Mouse (Mus musculus): ENCODE measurements around the gene Ythdf1. TPM values are rescaled to one million over a fixed set of nuclear protein-coding genes. Genes with fewer than 3 reads are reported as not detected.
A peak's percentile ranks its signal among the peaks of the same experiment; 100 is the strongest.

Gene Ythdf1
- polyA plus RNA-seq, 1 experiment from 2014 or later = 78.5 TPM

DNA sequence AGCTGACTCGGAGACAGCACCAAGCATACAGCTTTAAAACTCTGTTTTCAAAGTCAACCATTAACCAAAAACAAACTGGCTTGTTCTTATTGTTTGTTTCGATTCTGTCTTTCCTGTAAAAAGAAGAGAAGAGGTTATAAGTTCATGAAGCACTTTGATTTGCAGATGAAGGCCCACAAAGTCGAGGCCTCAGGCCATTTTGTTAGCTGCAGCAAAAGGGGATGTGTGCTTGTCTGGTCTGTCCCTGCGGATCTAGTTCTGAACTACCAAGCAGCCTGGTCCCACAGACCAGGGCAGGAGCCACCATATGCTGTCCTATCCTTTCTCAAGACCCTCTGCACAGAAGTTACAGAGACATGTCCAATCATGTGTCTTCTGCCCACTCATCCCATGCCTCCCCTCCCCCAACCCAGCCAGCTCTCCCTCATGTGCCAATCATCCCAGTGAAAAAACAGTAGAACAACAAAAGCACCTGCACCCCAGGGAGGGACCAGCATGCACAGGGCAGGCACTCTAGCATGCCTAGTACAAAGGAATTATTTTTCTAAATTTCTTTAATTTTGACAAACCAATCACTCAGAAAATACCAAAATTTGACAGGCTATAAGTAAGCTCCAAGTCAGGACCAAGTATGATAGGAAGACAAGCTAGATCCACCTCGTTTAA is 15.1 kb downstream of the Ythdf1 start:
- Histone ChIP-seq H3K9me3 (no peaks in the 10 kb centered on the region), H3K4me3 (replicated peaks) (no peak overlapping the region), H3K4me2 (no peak overlapping the region), H3K27me3 (no peaks in the 10 kb centered on the region), H3K27ac (no peak overlapping the region), H3K9ac (replicated peaks) (no peak overlapping the region), H3K36me3 (peaks cover 64% of the 10 kb centered on the region), H3K4me1 (replicated peaks) (no peaks in the 10 kb centered on the region)
- WGBS = 78% methylated on average over 5 of the region's 5 CpGs
- ATAC-seq (ENCODE audit: insufficient number of reproducible peaks, insufficient read depth, low FRiP score, low TSS enrichment, low read depth) = no peak

DNA sequence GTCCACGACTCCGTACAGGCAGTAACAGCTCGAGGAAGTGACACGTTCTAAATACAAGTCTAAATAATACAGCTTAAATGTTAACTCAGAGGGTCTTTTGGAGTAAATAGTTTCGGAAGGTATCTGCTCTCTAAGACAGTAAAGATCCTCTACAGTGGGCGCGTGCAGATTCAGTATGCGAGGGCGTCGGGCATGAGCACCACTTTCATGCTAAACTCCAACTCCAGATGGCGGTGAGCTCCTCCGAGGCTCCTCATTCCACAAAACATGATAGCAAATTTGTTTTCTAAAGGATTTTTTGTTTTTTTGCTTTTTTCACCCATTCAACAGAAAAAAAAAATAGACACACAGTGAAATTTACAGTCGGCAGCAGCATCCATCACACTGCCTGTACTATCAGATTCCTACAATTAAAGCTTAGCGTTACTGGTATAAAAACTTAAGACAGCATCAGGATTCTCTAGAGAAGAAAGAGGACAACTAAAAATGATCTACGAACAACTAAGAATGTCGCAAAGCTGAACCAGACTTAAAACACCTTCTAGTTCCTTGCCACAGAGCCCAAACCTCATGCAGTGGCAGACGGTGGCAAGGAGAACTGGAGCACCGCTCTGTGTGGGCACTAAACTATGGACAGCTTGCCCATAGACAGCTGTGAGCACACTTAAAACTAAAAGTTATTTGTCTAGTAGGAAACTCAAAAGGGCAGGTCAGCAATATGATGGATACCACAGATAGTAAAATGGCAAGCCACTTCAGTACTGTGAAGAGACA is 16.1 kb downstream of the Ythdf1 start:
- no peak overlapping the region for H3K27ac ChIP-seq
- no peaks in the 10 kb centered on the region for H3K9me3 ChIP-seq
- peaks cover 54% of the 10 kb centered on the region for H3K36me3 ChIP-seq
- H3K4me1 ChIP-seq (replicated peaks) = no peaks in the 10 kb centered on the region
- H3K4me3 ChIP-seq (replicated peaks) = no peak overlapping the region
- no peak overlapping the region for H3K9ac ChIP-seq (replicated peaks)
- no peaks in the 10 kb centered on the region for H3K27me3 ChIP-seq
- WGBS = 93% methylated on average over 18 of the region's 18 CpGs
- no peak overlapping the region for H3K4me2 ChIP-seq
- no peak for ATAC-seq (ENCODE audit: insufficient number of reproducible peaks, insufficient read depth, low FRiP score, low TSS enrichment, low read depth)

DNA sequence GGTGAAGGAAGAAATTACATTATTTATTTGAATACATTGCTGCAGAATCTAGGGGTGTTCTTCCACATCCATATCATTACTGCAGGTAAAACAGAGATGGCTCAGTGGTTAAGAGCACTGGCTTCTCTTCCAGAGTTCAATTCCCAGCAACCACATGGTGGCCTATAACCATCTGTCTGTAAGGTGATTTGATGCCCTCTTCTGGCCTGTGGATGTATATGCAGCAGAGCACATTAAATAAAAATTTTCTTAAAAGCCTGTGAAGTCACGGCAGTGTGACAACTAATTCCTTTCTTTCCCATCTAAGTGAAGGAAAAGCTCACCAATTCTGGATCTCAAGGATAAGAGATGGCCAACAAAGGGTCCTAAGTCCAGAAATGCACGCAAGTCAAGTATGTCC is 18.7 kb downstream of the Ythdf1 start:
- Histone ChIP-seq H3K4me2 (no peak overlapping the region), H3K27me3 (peaks cover 15% of the 10 kb centered on the region), H3K36me3 (peaks cover 37% of the 10 kb centered on the region), H3K4me1 (replicated peaks) (no peaks in the 10 kb centered on the region), H3K9ac (replicated peaks) (no peak overlapping the region), H3K4me3 (replicated peaks) (no peak overlapping the region), H3K27ac (no peak overlapping the region), H3K9me3 (no peaks in the 10 kb centered on the region)
- ATAC-seq (ENCODE audit: insufficient number of reproducible peaks, insufficient read depth, low FRiP score, low TSS enrichment, low read depth) = no peak
- WGBS = 37% methylated on average over 2 of the region's 2 CpGs

DNA sequence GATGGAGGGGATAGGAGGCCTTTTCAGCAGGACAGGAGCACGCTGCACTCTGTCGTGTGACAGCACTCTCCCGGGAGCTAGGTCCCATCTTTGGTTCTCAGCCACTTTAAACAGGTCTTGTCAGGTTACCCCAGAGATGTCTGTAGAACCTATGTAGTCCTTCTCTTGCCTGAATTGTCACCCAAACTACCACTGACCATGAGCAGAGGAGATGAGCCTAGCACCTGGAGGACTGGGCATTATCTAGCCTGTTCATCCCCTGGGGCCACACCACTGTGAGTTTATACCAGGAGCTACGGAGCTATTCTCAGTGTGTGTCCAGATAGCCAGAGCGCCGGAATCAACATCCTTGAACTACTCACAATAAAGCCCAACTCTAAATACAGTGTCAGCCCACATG is 22.9 kb downstream of the Ythdf1 start:
- Histone ChIP-seq H3K27me3 (peaks cover 58% of the 10 kb centered on the region), H3K36me3 (no peaks in the 10 kb centered on the region), H3K9me3 (no peaks in the 10 kb centered on the region), H3K4me3 (replicated peaks) (no peak overlapping the region), H3K4me2 (no peak overlapping the region), H3K4me1 (replicated peaks) (peaks cover 19% of the 10 kb centered on the region), H3K27ac (no peak overlapping the region), H3K9ac (replicated peaks) (no peak overlapping the region)
- WGBS = 88% methylated on average over 6 of the region's 6 CpGs
- ATAC-seq (ENCODE audit: insufficient number of reproducible peaks, insufficient read depth, low FRiP score, low TSS enrichment, low read depth) = no peak

- Histone ChIP-seq H3K4me1 (replicated peaks) (peaks cover 24% of the 10 kb centered on the region), H3K4me3 (replicated peaks) (no peak overlapping the region), H3K4me2 (no peak overlapping the region), H3K27me3 (peaks cover 66% of the 10 kb centered on the region), H3K27ac (no peak overlapping the region), H3K9ac (replicated peaks) (no peak overlapping the region), H3K9me3 (no peaks in the 10 kb centered on the region), H3K36me3 (no peaks in the 10 kb centered on the region)
- no peak for ATAC-seq (ENCODE audit: insufficient number of reproducible peaks, insufficient read depth, low FRiP score, low TSS enrichment, low read depth)
- 77% methylated on average over 15 of the region's 15 CpGs for WGBS
Measured at GRCm38 (mm10) chr2:180896819-180897625, 23.7 kb downstream of the Ythdf1 start.

GRCm38 (mm10) chr2:180895837-180896525 is 24.8 kb downstream of the Ythdf1 start:
- 69% methylated on average over 11 of the region's 11 CpGs for WGBS
- Histone ChIP-seq H3K4me2 (no peak overlapping the region), H3K27me3 (peaks cover 76% of the 10 kb centered on the region)

DNA sequence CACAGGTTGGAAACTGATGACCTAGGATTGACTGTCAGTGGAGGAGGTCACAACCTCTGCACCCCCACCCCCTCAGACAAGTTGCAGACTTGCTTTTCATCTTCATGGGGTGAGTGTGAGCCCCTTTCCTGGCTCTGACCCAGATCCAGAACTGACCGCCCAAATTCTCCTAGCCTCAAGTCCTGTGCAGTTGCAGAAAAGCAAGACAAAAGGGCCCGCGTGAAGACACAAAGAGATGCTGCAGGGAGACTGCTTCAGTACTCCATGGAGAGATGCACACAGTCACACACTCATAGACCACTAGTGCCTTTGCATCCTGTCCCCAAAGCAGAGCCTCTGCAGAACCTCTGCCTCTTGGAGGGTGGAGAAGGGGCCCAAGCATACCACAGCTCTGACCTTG is 25.4 kb downstream of the Ythdf1 start:
- WGBS = 79% methylated on average over 3 of the region's 3 CpGs
- Histone ChIP-seq H3K36me3 (no peaks in the 10 kb centered on the region), H3K9me3 (no peaks in the 10 kb centered on the region), H3K27ac (no peak overlapping the region), H3K9ac (replicated peaks) (no peak overlapping the region), H3K4me1 (replicated peaks) (peaks cover 24% of the 10 kb centered on the region), H3K4me2 (no peak overlapping the region), H3K4me3 (replicated peaks) (no peak overlapping the region), H3K27me3 (peaks cover 83% of the 10 kb centered on the region)
- no peak for ATAC-seq (ENCODE audit: insufficient number of reproducible peaks, insufficient read depth, low FRiP score, low TSS enrichment, low read depth)

More at GRCm38 (mm10) chr2:180895837-180896525, 24.8 kb downstream of the Ythdf1 start:
- Histone ChIP-seq H3K4me1 (replicated peaks) (peaks cover 24% of the 10 kb centered on the region), H3K9ac (replicated peaks) (no peak overlapping the region), H3K9me3 (no peaks in the 10 kb centered on the region), H3K4me3 (replicated peaks) (no peak overlapping the region), H3K36me3 (no peaks in the 10 kb centered on the region), H3K27ac (no peak overlapping the region)
- no peak for ATAC-seq (ENCODE audit: insufficient number of reproducible peaks, insufficient read depth, low FRiP score, low TSS enrichment, low read depth)

- Histone ChIP-seq H3K9ac (replicated peaks) (no peak overlapping the region), H3K9me3 (no peaks in the 10 kb centered on the region), H3K4me3 (replicated peaks) (peak overlapping the region; percentile 44; the same call in 1 of the 2 replicates), H3K4me2 (peak overlapping the region; percentile 70; the same call in 1 of the 2 replicates), H3K27ac (no peak overlapping the region), H3K4me1 (replicated peaks) (peaks cover 24% of the 10 kb centered on the region), H3K27me3 (peaks cover 89% of the 10 kb centered on the region), H3K36me3 (no peaks in the 10 kb centered on the region)
- ATAC-seq (ENCODE audit: insufficient number of reproducible peaks, insufficient read depth, low FRiP score, low TSS enrichment, low read depth) = 0 out of 2 replicates have a peak, but pooled peaks have one; percentile 13
- WGBS = 2% methylated on average over 13 of the region's 13 CpGs
Measured at GRCm38 (mm10) chr2:180894734-180895133, 26.0 kb downstream of the Ythdf1 start.

DNA sequence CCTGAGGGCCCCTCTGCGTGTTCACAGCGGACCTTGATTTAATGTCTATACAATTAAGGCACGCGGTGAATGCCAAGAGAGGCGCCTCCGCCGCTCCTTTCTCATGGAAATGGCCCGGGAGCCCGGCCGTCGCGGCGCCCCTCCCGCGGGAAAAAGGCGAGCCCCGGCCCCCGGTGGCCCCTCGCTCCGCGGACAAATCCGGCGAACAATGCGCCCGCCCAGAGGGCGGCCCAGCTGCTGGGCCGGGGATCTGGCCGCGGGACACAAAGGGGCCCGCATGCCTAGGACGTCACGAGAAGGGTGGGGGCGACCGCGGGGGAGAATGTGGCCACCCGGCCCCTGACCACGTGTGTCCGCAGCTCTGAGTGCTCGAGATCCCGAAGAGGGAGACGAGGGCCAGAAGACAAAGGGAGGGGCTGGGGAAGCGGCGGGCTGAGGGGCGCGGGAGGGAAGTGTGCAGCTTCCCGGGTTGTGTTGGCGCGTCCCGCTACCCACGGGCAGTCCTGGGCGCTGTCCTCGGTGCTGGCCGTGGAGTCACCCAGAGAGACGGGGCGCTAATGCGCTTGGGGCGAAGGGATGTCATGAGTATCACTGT is 26.6 kb downstream of the Ythdf1 start:
- H3K4me1 ChIP-seq (replicated peaks) = peaks cover 24% of the 10 kb centered on the region
- H3K9ac ChIP-seq (replicated peaks) = 0 out of 2 replicates have a peak overlapping the region, but pooled peaks have one; percentile 31
- H3K27ac ChIP-seq = no peak overlapping the region
- no peak for ATAC-seq (ENCODE audit: insufficient number of reproducible peaks, insufficient read depth, low FRiP score, low TSS enrichment, low read depth)
- H3K4me2 ChIP-seq = peak overlapping the region; percentile 70
- H3K36me3 ChIP-seq = no peaks in the 10 kb centered on the region
- peak overlapping the region; percentile 44 for H3K4me3 ChIP-seq (replicated peaks)
- H3K27me3 ChIP-seq = peaks cover 95% of the 10 kb centered on the region
- no peaks in the 10 kb centered on the region for H3K9me3 ChIP-seq
- WGBS = 1% methylated on average over 57 of the region's 57 CpGs

GRCm38 (mm10) chr2:180893537-180894028 is 27.2 kb downstream of the Ythdf1 start:
- 0% methylated on average over 30 of the region's 50 CpGs for WGBS
- Histone ChIP-seq H3K27ac (no peak overlapping the region), H3K27me3 (peaks cover 100% of the 10 kb centered on the region), H3K4me2 (peak overlapping the region; percentile 70), H3K4me1 (replicated peaks) (peaks cover 24% of the 10 kb centered on the region), H3K9ac (replicated peaks) (0 out of 2 replicates have a peak overlapping the region, but pooled peaks have one; percentile 31), H3K9me3 (no peaks in the 10 kb centered on the region), H3K36me3 (no peaks in the 10 kb centered on the region), H3K4me3 (replicated peaks) (peak overlapping the region; percentile 44)
- no peak for ATAC-seq (ENCODE audit: insufficient number of reproducible peaks, insufficient read depth, low FRiP score, low TSS enrichment, low read depth)
